Mouse (Mus musculus) hindbrain, postnatal 0 days (tissue): Measurements from ENCODE around the gene Cobll1. TPM values are rescaled to one million over a fixed set of nuclear protein-coding genes. Genes with fewer than 3 reads are reported as not detected.

Experiments
- ATAC-seq: fragments of 200-750 bp; cut with Nextera tagmentation; 2 replicates; pipeline ENCODE4 v1.8.0; 2017; ENCODE audit warnings: mild to moderate bottlenecking, moderate TSS enrichment, moderate library complexity
- DNase-seq: peaks from one replicate; pipeline ENCODE4 v3.0.0-alpha.2; 2015; ENCODE audit warnings: low spot score
- H3K27ac ChIP-seq: fragments of 300-500 bp; sonication (generic); 2 replicates; pipeline ENCODE4 v1.5.1; 2014; ENCODE audit warnings: mild to moderate bottlenecking
- H3K27me3 ChIP-seq: fragments of 300-500 bp; sonication (generic); 2 replicates; pipeline ENCODE4 v1.6.1; 2014; ENCODE audit warnings: low read length, mixed read lengths; ENCODE audit not compliant: insufficient read depth
- H3K36me3 ChIP-seq: fragments of 300-500 bp; sonication (generic); 2 replicates; pipeline ENCODE4 v1.6.1; 2014; ENCODE audit warnings: low read length, mixed read lengths; ENCODE audit not compliant: insufficient read depth
- H3K4me1 ChIP-seq: fragments of 300-500 bp; sonication (generic); 2 replicates; pipeline ENCODE4 v1.6.1; 2014; ENCODE audit warnings: antibody characterized with exemption, low read length, mixed read lengths; ENCODE audit not compliant: insufficient read depth
- H3K4me2 ChIP-seq: fragments of 300-500 bp; sonication (generic); 2 replicates; pipeline ENCODE4 v1.6.1; 2014; ENCODE audit warnings: low read depth, mild to moderate bottlenecking, low read length, moderate library complexity, mixed read lengths
- H3K4me3 ChIP-seq: fragments of 300-500 bp; sonication (generic); 2 replicates; pipeline ENCODE4 v1.5.1; 2014; ENCODE audit warnings: low read length
- H3K9ac ChIP-seq: fragments of 300-500 bp; sonication (generic); replicated peaks from 2 replicates; pipeline ENCODE4 v1.6.1; 2014; ENCODE audit warnings: mild to moderate bottlenecking, low read length, moderate library complexity, mixed read lengths
- H3K9me3 ChIP-seq: fragments of 300-500 bp; sonication (generic); 2 replicates; pipeline ENCODE4 v1.6.1; 2016; ENCODE audit warnings: low read length, mixed read lengths
- CTCF ChIP-seq: IDR thresholded peaks from 2 replicates; pipeline ENCODE4 v1.5.1; 2016; ENCODE audit warnings: antibody characterized with exemption, control low read depth, low read depth
- WGBS: fragments of 180-500 bp; shearing (Covaris S2); extraction: QIAGEN DNeasy Blood & Tissue Kit; methylation state at CpG from one replicate; pipeline ENCODE4 v1.1.7; 2014; 5-methylcytosine and 5-hydroxymethylcytosine counted together
- polyA plus RNA-seq: library from polyadenylated mRNA; unstranded; fragments of >200 nt; fragmentation: Nextera tagmentation; extraction: Ambion mirVana; gene quantifications from 2 replicates; pipeline ENCODE4 v1.2.1, GENCODE M21; 2015
- total RNA-seq: library from RNA; depleted of rRNA; stranded (reverse); fragments of >200 nt; gene quantifications from 2 replicates; pipeline ENCODE4 v1.2.3, GENCODE M21; 2014

Cobll1 gene
- total and polyA plus RNA-seq, 2 experiments from 2014 or later: 2.4 to 3.5 TPM

DNA sequence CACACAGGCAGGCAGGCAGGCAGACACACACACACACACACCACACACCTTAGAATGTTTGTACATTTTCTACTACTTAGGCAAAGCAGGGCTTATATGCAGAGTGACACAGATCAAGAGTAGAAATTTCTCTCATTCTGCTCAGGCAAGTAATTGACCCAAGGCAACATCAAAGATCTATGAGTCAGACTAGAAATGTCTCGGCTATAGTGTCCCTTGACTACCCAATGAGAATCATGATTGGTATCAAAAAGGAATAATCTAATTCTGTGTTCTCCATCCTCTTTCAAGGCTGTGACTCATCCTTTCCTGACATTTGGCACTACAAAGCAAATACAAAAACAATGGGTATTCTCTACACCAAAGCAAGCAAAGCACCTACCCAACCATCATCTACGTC, 77.5 kb downstream of the Cobll1 start:
- Histone ChIP-seq H3K9me3 (no peaks in the 10 kb centered on the region), H3K27me3 (no peaks in the 10 kb centered on the region), H3K36me3 (no peaks in the 10 kb centered on the region), H3K4me3 (no peak overlapping the region), H3K27ac (no peak overlapping the region), H3K4me1 (no peaks in the 10 kb centered on the region), H3K4me2 (no peak overlapping the region), H3K9ac (no peak overlapping the region)
- ATAC-seq (no peak), DNase-seq (no peak)
- TF ChIP-seq CTCF: no peak
- WGBS: 88% methylated on average over 2 of the region's 2 CpGs

DNA sequence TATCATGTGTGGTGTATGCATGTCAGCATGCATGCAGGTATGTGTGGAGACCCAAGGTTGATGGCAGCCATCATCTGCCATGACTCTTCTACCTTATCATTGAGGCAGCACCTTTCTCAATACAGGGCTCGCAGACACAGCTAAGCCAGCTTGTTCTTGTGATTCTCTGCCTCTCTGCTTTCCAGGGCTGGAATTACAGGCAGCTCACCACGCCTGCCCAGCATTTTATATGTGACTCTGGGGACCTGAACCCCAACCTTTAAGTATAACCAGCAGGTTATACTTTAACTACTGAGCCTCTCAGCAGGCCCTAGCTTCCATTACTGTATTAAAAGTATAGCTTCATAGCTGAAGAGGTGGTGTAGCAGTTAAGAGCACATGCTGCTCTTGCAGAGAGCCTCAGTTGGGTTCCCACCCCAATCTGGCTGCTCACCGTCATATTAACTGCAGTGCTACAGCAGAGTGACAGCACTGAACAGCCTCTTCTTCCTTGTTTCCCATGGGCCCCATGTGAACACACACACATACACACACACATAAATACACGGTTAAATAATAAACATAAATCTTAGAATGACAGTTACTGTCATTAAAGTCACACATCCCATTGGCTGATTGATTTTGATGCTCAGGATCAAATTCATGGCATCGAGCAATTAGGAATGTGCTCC, 81.1 kb downstream of the Cobll1 start:
- no peaks in the 10 kb centered on the region for H3K36me3 ChIP-seq
- H3K4me1 ChIP-seq: no peaks in the 10 kb centered on the region
- H3K9ac ChIP-seq: no peak overlapping the region
- ATAC-seq: no peak
- no peaks in the 10 kb centered on the region for H3K9me3 ChIP-seq
- WGBS: 78% methylated on average over 5 of the region's 5 CpGs
- no peaks in the 10 kb centered on the region for H3K27me3 ChIP-seq
- no peak overlapping the region for H3K4me2 ChIP-seq
- H3K27ac ChIP-seq: no peak overlapping the region
- no peak for TF ChIP-seq CTCF
- no peak overlapping the region for H3K4me3 ChIP-seq
- no peak for DNase-seq

GRCm38 (mm10) chr2:65157325-65157724, 81.9 kb downstream of the Cobll1 start:
- H3K4me3 ChIP-seq: no peak overlapping the region
- DNase-seq (no peak), ATAC-seq (no peak)
- H3K27ac ChIP-seq: no peak overlapping the region
- no peaks in the 10 kb centered on the region for H3K27me3 ChIP-seq
- H3K4me2 ChIP-seq: no peak overlapping the region
- no peaks in the 10 kb centered on the region for H3K9me3 ChIP-seq
- H3K4me1 ChIP-seq: no peaks in the 10 kb centered on the region
- no peaks in the 10 kb centered on the region for H3K36me3 ChIP-seq
- TF ChIP-seq CTCF: no peak
- H3K9ac ChIP-seq: no peak overlapping the region
- 80% methylated on average over 2 of the region's 2 CpGs for WGBS

DNA sequence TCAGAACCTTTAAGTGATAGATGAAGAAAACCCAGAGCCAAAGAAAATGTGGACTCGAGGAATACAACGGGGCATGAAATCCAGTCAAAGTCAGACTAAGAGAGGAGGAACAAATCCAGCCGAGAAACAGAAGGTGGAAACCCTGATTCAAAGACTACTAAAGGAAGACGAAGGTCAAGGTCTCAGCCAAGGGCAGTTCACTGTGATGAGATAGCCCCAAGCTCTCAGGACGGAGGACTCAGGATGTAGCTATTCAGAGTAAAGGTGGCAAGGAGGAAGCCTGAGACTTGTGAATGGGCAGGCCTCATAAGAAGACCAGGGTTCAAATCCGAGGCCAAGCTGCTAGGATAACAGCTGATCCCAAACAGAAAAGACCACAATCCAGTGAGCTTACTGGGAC, 90.3 kb downstream of the Cobll1 start:
- Histone ChIP-seq H3K4me3 (no peak overlapping the region), H3K36me3 (no peaks in the 10 kb centered on the region), H3K9me3 (no peaks in the 10 kb centered on the region), H3K9ac (no peak overlapping the region), H3K27ac (no peak overlapping the region), H3K4me1 (no peaks in the 10 kb centered on the region), H3K4me2 (no peak overlapping the region), H3K27me3 (no peaks in the 10 kb centered on the region)
- no peak for ATAC-seq
- no peak for DNase-seq
- no peak for TF ChIP-seq CTCF
- WGBS: 91% methylated on average over 6 of the region's 6 CpGs

DNA sequence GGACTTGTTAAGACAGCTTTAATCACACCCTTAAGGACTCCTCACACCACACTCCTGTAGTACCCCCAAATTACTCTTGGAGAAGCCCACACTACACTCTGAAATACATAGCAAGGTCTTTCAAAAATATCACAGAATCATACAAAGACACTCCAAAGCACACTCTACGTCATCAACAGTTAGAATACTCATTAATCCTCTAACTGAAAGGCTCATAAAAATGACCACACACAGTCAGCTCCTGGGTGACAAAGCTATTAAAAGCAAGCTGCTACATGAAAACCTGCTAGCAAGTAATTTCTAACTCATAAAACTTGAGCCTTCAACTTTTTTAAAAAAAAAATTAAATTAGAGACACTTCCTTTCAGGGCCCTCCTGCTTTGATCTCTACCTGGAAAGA, 91.8 kb downstream of the Cobll1 start:
- Histone ChIP-seq H3K36me3 (no peaks in the 10 kb centered on the region), H3K4me3 (no peak overlapping the region), H3K4me1 (no peaks in the 10 kb centered on the region), H3K4me2 (no peak overlapping the region), H3K27ac (no peak overlapping the region), H3K27me3 (no peaks in the 10 kb centered on the region), H3K9me3 (no peaks in the 10 kb centered on the region), H3K9ac (no peak overlapping the region)
- 76% methylated on average over 1 of the region's 1 CpGs for WGBS
- no peak for DNase-seq
- no peak for ATAC-seq
- TF ChIP-seq CTCF: no peak

GRCm38 (mm10) chr2:65145421-65146117, 93.6 kb downstream of the Cobll1 start:
- no peaks in the 10 kb centered on the region for H3K36me3 ChIP-seq
- no peak overlapping the region for H3K4me2 ChIP-seq
- ATAC-seq (peak; percentile 90), DNase-seq (peak; percentile 64)
- no peak overlapping the region for H3K9ac ChIP-seq
- no peaks in the 10 kb centered on the region for H3K27me3 ChIP-seq
- H3K9me3 ChIP-seq: no peaks in the 10 kb centered on the region
- H3K4me3 ChIP-seq: no peak overlapping the region
- H3K27ac ChIP-seq: no peak overlapping the region
- H3K4me1 ChIP-seq: no peaks in the 10 kb centered on the region
- peak; percentile 59 for TF ChIP-seq CTCF
- 50% methylated on average over 6 of the region's 6 CpGs for WGBS

- no peak overlapping the region for H3K27ac ChIP-seq
- no peak overlapping the region for H3K9ac ChIP-seq
- ATAC-seq: no peak
- no peaks in the 10 kb centered on the region for H3K27me3 ChIP-seq
- no peak overlapping the region for H3K4me3 ChIP-seq
- no peaks in the 10 kb centered on the region for H3K4me1 ChIP-seq
- no peak for DNase-seq
- no peaks in the 10 kb centered on the region for H3K36me3 ChIP-seq
- H3K9me3 ChIP-seq: no peaks in the 10 kb centered on the region
- 84% methylated on average over 4 of the region's 4 CpGs for WGBS
- no peak overlapping the region for H3K4me2 ChIP-seq
- TF ChIP-seq CTCF: no peak
These were observed 98.0 kb downstream of the Cobll1 start for GRCm38 (mm10) chr2:65141093-65141661.
